In genomic region chr3:155672558-155672957, GRCm38 (mm10) we compare ENCODE assay signal across 23 mouse cellular contexts.
"Had no signal": no experiment of that assay in that cellular context is flagged by ENCODE, and none has a peak within 500 bp of the region (broad histone marks: within the 10 kb centered on the region; RNA-seq: fewer than 3 reads in every experiment).

No protein-coding gene starts in this region.

- H3K9ac ChIP-seq: intestine, embryonic 15.5 days; kidney, embryonic 15.5 days; limb, embryonic 12.5 days; limb, embryonic 15.5 days; liver, embryonic 14.5 days; liver, postnatal 0 days; lung, embryonic 14.5 days; neural tube, embryonic 13.5 days had no signal

- H3K27ac ChIP-seq: intestine, embryonic 15.5 days; kidney, embryonic 15.5 days; left cerebral cortex, adult 2 months; limb, embryonic 12.5 days; limb, embryonic 15.5 days; liver, embryonic 14.5 days; macrophage; neural tube, embryonic 13.5 days; stomach, postnatal 0 days had no signal

- H3K4me1 ChIP-seq: intestine, embryonic 15.5 days; kidney, embryonic 15.5 days; limb, embryonic 12.5 days; limb, embryonic 15.5 days; neural tube, embryonic 13.5 days had no signal

- ATAC-seq: intestine, embryonic 15.5 days; liver, postnatal 0 days; lung, postnatal 0 days had no signal

- H3K36me3 ChIP-seq: intestine, embryonic 15.5 days; kidney, embryonic 15.5 days; limb, embryonic 12.5 days; limb, embryonic 15.5 days; neural tube, embryonic 13.5 days had no signal

- H3K9me3 ChIP-seq: intestine, embryonic 15.5 days; kidney, embryonic 15.5 days; limb, embryonic 12.5 days; limb, embryonic 15.5 days; neural tube, embryonic 13.5 days had no signal

- H3K4me2 ChIP-seq: intestine, embryonic 15.5 days; kidney, embryonic 15.5 days; limb, embryonic 12.5 days; limb, embryonic 15.5 days; liver, embryonic 11.5 days; lung, embryonic 14.5 days; neural tube, embryonic 13.5 days had no signal

- H3K4me3 ChIP-seq: intestine, embryonic 15.5 days; kidney, embryonic 15.5 days; left cerebral cortex, adult 2 months; limb, embryonic 12.5 days; limb, embryonic 15.5 days; neural tube, embryonic 13.5 days had no signal

- DNase-seq: kidney, adult 11 months; kidney, adult 8-10 months; kidney, postnatal 10 days; kidney, postnatal 36 days; layer of hippocampus, postnatal 36 days; left cerebral cortex, postnatal 4 days; liver, postnatal 0 days; lung, embryonic 14.5 days; right cerebral cortex, adult 18-20 months; right cerebral cortex, postnatal 14 days; right cerebral cortex, postnatal 4 days; thymus, postnatal 25 days had no signal

- H3K27me3 ChIP-seq: intestine, embryonic 15.5 days; kidney, embryonic 15.5 days; limb, embryonic 12.5 days; limb, embryonic 15.5 days; neural tube, embryonic 13.5 days had no signal
